Mouse (Mus musculus) limb, embryonic 14.5 days (tissue): ENCODE measurements around the gene Nrf1. TPM values are rescaled to one million over a fixed set of nuclear protein-coding genes. Genes with fewer than 3 reads are reported as not detected.

Source experiments
- ATAC-seq: fragments of 200-750 bp; cut with Nextera tagmentation; 2 replicates; pipeline ENCODE4 v1.8.0; 2017; ENCODE audit warnings: low read depth, moderate number of reproducible peaks, moderate TSS enrichment; ENCODE audit not compliant: low FRiP score
- DNase-seq: peaks from one replicate; pipeline ENCODE4 v3.0.0-alpha.2; 2015; ENCODE audit warnings: low spot score
- H3K27ac ChIP-seq: fragments of 300-500 bp; sonication (generic); replicated peaks from 2 replicates; pipeline ENCODE4 v1.5.1; 2014; ENCODE audit warnings: low read depth, mild to moderate bottlenecking, low read length, moderate library complexity, mixed read lengths
- H3K27me3 ChIP-seq: fragments of 300-500 bp; sonication (generic); 2 replicates; pipeline ENCODE4 v1.6.1; 2014; ENCODE audit warnings: low read length, mixed read lengths; ENCODE audit not compliant: control insufficient read depth, insufficient read depth
- H3K36me3 ChIP-seq: fragments of 300-500 bp; sonication (generic); 2 replicates; pipeline ENCODE4 v1.6.1; 2014; ENCODE audit warnings: mild to moderate bottlenecking, low read length, moderate library complexity, mixed read lengths; ENCODE audit not compliant: control insufficient read depth, insufficient read depth
- H3K4me1 ChIP-seq: fragments of 300-500 bp; sonication (generic); 2 replicates; pipeline ENCODE4 v1.6.1; 2014; ENCODE audit warnings: antibody characterized with exemption, low read length, mixed read lengths; ENCODE audit not compliant: control insufficient read depth, insufficient read depth
- H3K4me2 ChIP-seq: fragments of 300-500 bp; sonication (generic); replicated peaks from 2 replicates; pipeline ENCODE4 v1.6.1; 2014; ENCODE audit warnings: low read depth, mild to moderate bottlenecking, low read length, moderate library complexity; ENCODE audit not compliant: severe bottlenecking
- H3K4me3 ChIP-seq: fragments of 300-500 bp; sonication (generic); replicated peaks from 2 replicates; pipeline ENCODE4 v1.5.1; 2014; ENCODE audit warnings: low read length
- H3K9ac ChIP-seq: fragments of 300-500 bp; sonication (generic); 2 replicates; pipeline ENCODE4 v1.6.1; 2014; ENCODE audit warnings: mild to moderate bottlenecking, low read depth, low read length, moderate library complexity; ENCODE audit not compliant: severe bottlenecking
- H3K9me3 ChIP-seq: fragments of 300-500 bp; sonication (generic); 2 replicates; pipeline ENCODE4 v1.6.1; 2016; ENCODE audit warnings: low read length; ENCODE audit not compliant: control insufficient read depth
- POLR2A ChIP-seq: fragments of 200-500 bp; IDR thresholded peaks from 2 replicates; pipeline ENCODE4 v1.8.0; 2012; ENCODE audit warnings: inconsistent platforms, mild to moderate bottlenecking, moderate library complexity, borderline replicate concordance; ENCODE audit not compliant: insufficient read depth, insufficient read length; ENCODE audit errors: extremely low read depth
- WGBS: fragments of 180-500 bp; shearing (Covaris S2); extraction: QIAGEN DNeasy Blood & Tissue Kit; methylation state at CpG from one replicate; pipeline ENCODE4 v1.1.7; 2014; 5-methylcytosine and 5-hydroxymethylcytosine counted together
- microRNA counts: library from miRNA; unstranded; fragments of <30 nt; microRNA quantifications from one replicate; lab custom pipeline; 2016
- microRNA-seq: library from miRNA; unstranded; fragments of <30 nt; microRNA quantifications from one replicate; pipeline ENCODE4, GENCODE M21; 2016
- polyA plus RNA-seq, 2 experiments: library from polyadenylated mRNA; depleted of rRNA in 1 of 2; stranded (reverse) in 1 of 2; unstranded in 1 of 2; fragments of >200 nt; fragmentation: Nextera tagmentation in 1 of 2; extraction: Ambion mirVana in 1 of 2; gene quantifications; 2 replicates each; pipeline versions ENCODE4 v1.2.1 to v1.2.3; 2012 to 2014

The Nrf1 gene
- polyA plus RNA-seq, 2 experiments = 47.7 to 70.7 TPM

GRCm38 (mm10) chr6:30180321-30180720, 132.5 kb downstream of the Nrf1 start:
- Histone ChIP-seq H3K4me1 (peaks cover 18% of the 10 kb centered on the region; the same call in 1 of the 2 replicates), H3K36me3 (no peaks in the 10 kb centered on the region), H3K4me2 (no peak overlapping the region), H3K9me3 (peaks cover 4% of the 10 kb centered on the region; the same call in 1 of the 2 replicates), H3K27me3 (peaks cover 60% of the 10 kb centered on the region), H3K27ac (no peak overlapping the region), H3K9ac (no peak overlapping the region), H3K4me3 (no peak overlapping the region)
- ATAC-seq (no peak), DNase-seq (no peak)
- WGBS = 15% methylated on average over 2 of the region's 2 CpGs
- TF ChIP-seq POLR2A = no peak

- no peak overlapping the region for H3K9ac ChIP-seq
- DNase-seq = no peak
- ATAC-seq = no peak
- WGBS = 36% methylated on average over 6 of the region's 6 CpGs
- peaks cover 42% of the 10 kb centered on the region for H3K27me3 ChIP-seq
- H3K4me1 ChIP-seq = peaks cover 9% of the 10 kb centered on the region; the same call in 1 of the 2 replicates
- peaks cover 4% of the 10 kb centered on the region; the same call in 1 of the 2 replicates for H3K9me3 ChIP-seq
- TF ChIP-seq POLR2A = no peak
- H3K36me3 ChIP-seq = no peaks in the 10 kb centered on the region
- no peak overlapping the region for H3K4me2 ChIP-seq
- no peak overlapping the region for H3K4me3 ChIP-seq
- no peak overlapping the region for H3K27ac ChIP-seq
Measured at GRCm38 (mm10) chr6:30182038-30182437, 134.2 kb downstream of the Nrf1 start.

DNA sequence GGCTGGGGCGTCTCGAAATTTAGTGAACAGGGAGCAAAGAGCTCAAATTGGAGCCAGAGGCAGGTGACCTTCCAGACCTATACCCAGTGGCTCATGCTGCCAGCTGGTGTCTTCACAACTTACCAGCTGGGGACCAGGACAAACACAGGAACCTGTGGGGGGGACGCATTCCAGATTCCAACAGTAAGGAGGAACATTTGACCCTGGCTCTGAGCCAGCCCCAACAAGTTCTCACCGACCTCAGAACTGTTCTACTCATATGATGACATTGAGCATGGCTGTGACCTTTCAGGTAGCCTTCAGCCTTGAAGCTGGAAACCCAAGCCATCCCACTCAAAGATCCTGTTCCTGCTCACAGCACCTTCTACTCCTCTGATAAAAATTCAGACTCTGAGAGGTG, 135.8 kb downstream of the Nrf1 start:
- TF ChIP-seq POLR2A = no peak
- H3K36me3 ChIP-seq = no peaks in the 10 kb centered on the region
- H3K27me3 ChIP-seq = peaks cover 29% of the 10 kb centered on the region
- H3K27ac ChIP-seq = no peak overlapping the region
- WGBS = 69% methylated on average over 4 of the region's 4 CpGs
- peaks cover 4% of the 10 kb centered on the region; the same call in 1 of the 2 replicates for H3K9me3 ChIP-seq
- no peak overlapping the region for H3K4me2 ChIP-seq
- no peak overlapping the region for H3K4me3 ChIP-seq
- H3K9ac ChIP-seq = no peak overlapping the region
- DNase-seq = no peak
- no peak for ATAC-seq
- 0 out of 2 replicates have a peak, but pooled peaks cover 3% of the 10 kb centered on the region for H3K4me1 ChIP-seq

DNA sequence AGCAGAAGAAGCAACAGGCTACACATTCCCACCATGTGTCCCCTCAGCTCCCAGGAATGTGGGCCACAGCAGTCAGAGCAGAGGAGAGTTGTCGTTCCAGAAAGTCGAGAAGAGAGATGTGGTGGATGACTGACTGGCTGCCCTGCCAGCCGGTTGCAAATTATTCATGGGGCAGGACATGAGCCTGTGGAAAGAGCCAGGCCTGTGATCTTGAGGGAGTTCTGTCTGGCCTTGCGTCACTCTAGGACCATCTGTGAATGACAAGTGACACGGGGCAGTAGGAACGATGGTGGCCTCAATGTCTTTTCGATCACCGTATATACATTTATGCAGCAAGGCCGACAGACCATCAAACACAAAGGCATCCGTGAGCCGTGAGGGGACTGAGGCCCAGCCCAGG, 147.9 kb downstream of the Nrf1 start:
- Histone ChIP-seq H3K9me3 (no peaks in the 10 kb centered on the region), H3K4me3 (no peak overlapping the region), H3K4me1 (no peaks in the 10 kb centered on the region), H3K27ac (no peak overlapping the region), H3K36me3 (no peaks in the 10 kb centered on the region), H3K27me3 (no peaks in the 10 kb centered on the region), H3K9ac (no peak overlapping the region), H3K4me2 (no peak overlapping the region)
- WGBS = 80% methylated on average over 11 of the region's 11 CpGs
- no peak for TF ChIP-seq POLR2A
- DNase-seq = no peak
- ATAC-seq = no peak

DNA sequence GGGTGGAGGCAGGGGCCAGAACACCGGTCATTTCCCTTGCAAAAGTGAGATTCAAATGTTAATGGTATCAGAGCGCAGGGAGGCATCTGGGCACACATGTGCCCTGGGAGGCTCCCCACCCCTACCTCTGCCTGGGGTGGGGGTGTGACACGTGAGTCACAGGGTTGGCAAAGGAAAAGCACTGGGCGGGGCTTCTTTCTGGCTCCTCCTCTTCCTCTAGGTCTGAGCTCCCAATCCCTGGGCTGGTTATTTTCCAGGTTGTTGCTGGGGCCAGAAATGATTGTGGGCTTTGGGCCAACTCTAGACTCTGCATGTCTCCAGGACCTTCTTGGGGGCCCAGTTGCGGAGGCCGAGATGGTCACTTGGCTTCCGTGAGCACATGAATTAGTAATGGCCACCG, 148.4 kb downstream of the Nrf1 start:
- ATAC-seq = no peak
- no peak for TF ChIP-seq POLR2A
- Histone ChIP-seq H3K36me3 (no peaks in the 10 kb centered on the region), H3K27ac (no peak overlapping the region), H3K4me2 (no peak overlapping the region), H3K27me3 (no peaks in the 10 kb centered on the region), H3K4me3 (no peak overlapping the region), H3K9me3 (no peaks in the 10 kb centered on the region), H3K9ac (no peak overlapping the region), H3K4me1 (no peaks in the 10 kb centered on the region)
- WGBS = 77% methylated on average over 7 of the region's 8 CpGs
- no peak for DNase-seq

MicroRNA genes within 50 kb of the gene (microRNA counts, 519-probe panel; counts per million panel counts)
- 2,057 counts per million, percentile 29 among the panel's probes with 10 or more counts for microRNA mmu-miR-182 (lab: Ali Mortazavi, UCI)
- 3,384 counts per million, percentile 66 among the panel's probes with 10 or more counts for microRNA mmu-miR-183 (lab: Ali Mortazavi, UCI)
- microRNA mmu-miR-96 (lab: Ali Mortazavi, UCI) = 3,771 counts per million, percentile 77 among the panel's probes with 10 or more counts

Small RNAs within 50 kb of the gene (microRNA-seq; reads per million reads assigned to microRNA genes)
- gene Mir182 = 5,035 reads per million, percentile 89 among the genes with 10 or more reads in this experiment
- gene Mir183 = 1,886 reads per million, percentile 79 among the genes with 10 or more reads in this experiment
- gene Mir96 = 948 reads per million, percentile 72 among the genes with 10 or more reads in this experiment

Other genes with a start within 250 kb of the Nrf1 start
- 3.3 and 3.5 TPM in 2 replicates for gene Strip2, start 131.0 kb upstream of the Nrf1 start, polyA plus RNA-seq (2012; rRNA removed)
- 2.5 and 2.6 TPM in 2 replicates for gene Strip2, start 131.0 kb upstream of the Nrf1 start, polyA plus RNA-seq (2014; fragmentation: Nextera tagmentation; extraction: Ambion mirVana)